Mouse (Mus musculus): ENCODE results near the gene Dhrs7.
"Not testable (repeated sequence)": the region's sequence is repeated elsewhere in the genome, so short reads cannot be mapped to it uniquely, and the experiment has no call there.

Gene Dhrs7

GRCm38 (mm10) chr12:72664735-72665337 is at the start of gene Dhrs7:
Dhrs7 (minus strand) TSS chr12:72664909.
- peak; percentile 60 to 77 for DNase-seq (ENCODE audit: low read depth in 1 of 2, low spot score in 2 of 2)

GRCm38 (mm10) chr12:72709981-72710380 is 45.3 kb upstream of the Dhrs7 start:
- DNase-seq (ENCODE audit: low read depth in 1 of 2, low spot score in 2 of 2), result no peak

- DNase-seq (ENCODE audit: low read depth in 1 of 2, low spot score in 2 of 2), result no peak
These were observed 39.4 kb upstream of the Dhrs7 start for GRCm38 (mm10) chr12:72704068-72704467.

GRCm38 (mm10) chr12:72700013-72700412 is 35.3 kb upstream of the Dhrs7 start:
- DNase-seq (ENCODE audit: low read depth in 1 of 2, low spot score in 2 of 2), result no peak

GRCm38 (mm10) chr12:72694901-72695463 is 30.3 kb upstream of the Dhrs7 start:
- no peak for DNase-seq (ENCODE audit: low read depth in 1 of 2, low spot score in 2 of 2)

GRCm38 (mm10) chr12:72694438-72694837 is 29.7 kb upstream of the Dhrs7 start:
- DNase-seq (ENCODE audit: low read depth in 1 of 2, low spot score in 2 of 2), result no peak

GRCm38 (mm10) chr12:72693895-72694294 is 29.2 kb upstream of the Dhrs7 start:
- no peak for DNase-seq (ENCODE audit: low read depth in 1 of 2, low spot score in 2 of 2)

- DNase-seq (ENCODE audit: low read depth in 1 of 2, low spot score in 2 of 2), result not testable (repeated sequence)
These were observed 23.6 kb upstream of the Dhrs7 start for GRCm38 (mm10) chr12:72688281-72688680.

- DNase-seq (ENCODE audit: low read depth in 1 of 2, low spot score in 2 of 2), result not testable (repeated sequence)
These were observed 23.0 kb upstream of the Dhrs7 start for GRCm38 (mm10) chr12:72687741-72688140.

GRCm38 (mm10) chr12:72686566-72686965 is 21.9 kb upstream of the Dhrs7 start:
- not testable (repeated sequence) for DNase-seq (ENCODE audit: low read depth in 1 of 2, low spot score in 2 of 2)

- DNase-seq (ENCODE audit: low read depth in 1 of 2, low spot score in 2 of 2), result no peak
These were observed 18.9 kb upstream of the Dhrs7 start for GRCm38 (mm10) chr12:72683612-72684011.

GRCm38 (mm10) chr12:72682511-72683282 is 18.0 kb upstream of the Dhrs7 start:
- no peak for DNase-seq (ENCODE audit: low read depth in 1 of 2, low spot score in 2 of 2)

- DNase-seq (ENCODE audit: low read depth in 1 of 2, low spot score in 2 of 2), result no peak
These were observed 17.2 kb upstream of the Dhrs7 start for GRCm38 (mm10) chr12:72681919-72682318.

- no peak for DNase-seq (ENCODE audit: low read depth in 1 of 2, low spot score in 2 of 2)
These were observed 14.9 kb upstream of the Dhrs7 start for GRCm38 (mm10) chr12:72679635-72680034.

GRCm38 (mm10) chr12:72674820-72675219 is 10.1 kb upstream of the Dhrs7 start:
- DNase-seq (ENCODE audit: low read depth in 1 of 2, low spot score in 2 of 2), result no peak

GRCm38 (mm10) chr12:72674079-72674797 is 9.5 kb upstream of the Dhrs7 start:
- DNase-seq (ENCODE audit: low read depth in 1 of 2, low spot score in 2 of 2), result no peak

GRCm38 (mm10) chr12:72671516-72672135 is 6.9 kb upstream of the Dhrs7 start:
- no peak for DNase-seq (ENCODE audit: low read depth in 1 of 2, low spot score in 2 of 2)

- DNase-seq (ENCODE audit: low read depth in 1 of 2, low spot score in 2 of 2), result no peak
These were observed 6.2 kb upstream of the Dhrs7 start for GRCm38 (mm10) chr12:72670921-72671320.

- DNase-seq (ENCODE audit: low read depth in 1 of 2, low spot score in 2 of 2), result no peak
These were observed 3.3 kb upstream of the Dhrs7 start for GRCm38 (mm10) chr12:72667868-72668469.

GRCm38 (mm10) chr12:72666015-72666414 is 1.3 kb upstream of the Dhrs7 start:
- no peak for DNase-seq (ENCODE audit: low read depth in 1 of 2, low spot score in 2 of 2)
